Mouse (Mus musculus): Measurements from ENCODE around the gene Sgsm1.

GRCm38 (mm10) chr5:113285541-113285940 lies 25.0 kb downstream of the Sgsm1 start:
- no peak for TF ChIP-seq ZNF384 (IDR thresholded peaks at IDR 0.05; ENCODE audit: low read depth, low read length)
- no peak for TF ChIP-seq ZC3H11A (IDR thresholded peaks at IDR 0.05; ENCODE audit: borderline replicate concordance, low read depth, low read length)
- TF ChIP-seq MAFK (IDR thresholded peaks at IDR 0.05; ENCODE audit: insufficient read depth, low read depth, low read length): no peak
- TF ChIP-seq HCFC1 (IDR thresholded peaks at IDR 0.05; ENCODE audit: borderline replicate concordance, insufficient read depth, low read length): no peak

Measured in ES-E14 (cell line).